Mouse (Mus musculus) spleen, adult 2 months (tissue): Measurements from ENCODE around the gene Lrp4.

Experiments used
- CTCF ChIP-seq: fragments of 200-500 bp; IDR thresholded peaks from 2 replicates; pipeline ENCODE4 v1.5.1; 2011; ENCODE audit warnings: mild to moderate bottlenecking, inconsistent platforms; ENCODE audit not compliant: insufficient read depth, insufficient read length, insufficient replicate concordance; ENCODE audit errors: extremely low read depth
- POLR2A ChIP-seq: fragments of 200-500 bp; IDR thresholded peaks from 2 replicates; pipeline ENCODE4 v1.6.1; 2011; ENCODE audit warnings: low read depth, low read length, inconsistent platforms

DNA sequence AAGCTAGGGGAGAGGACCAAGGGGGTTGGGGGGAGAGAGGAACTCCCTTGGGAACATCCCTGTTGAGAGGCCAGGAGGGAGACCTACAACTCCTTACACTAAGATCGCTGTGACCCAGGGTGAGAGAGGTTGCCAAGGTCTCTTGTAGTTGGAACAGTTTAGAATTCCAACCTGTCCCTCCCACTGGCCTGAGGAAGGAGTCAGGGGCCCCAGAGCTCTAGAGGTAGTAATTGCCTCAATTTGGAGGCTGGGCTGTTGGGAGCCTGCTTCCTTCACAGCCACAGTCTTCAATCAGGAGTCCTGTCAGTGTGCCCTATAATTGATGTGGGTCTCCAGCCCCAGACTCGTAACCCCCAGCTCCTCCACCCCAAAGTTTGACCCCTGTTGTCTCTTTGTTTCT is 4.9 kb downstream of the Lrp4 start:
- no peak for TF ChIP-seq CTCF
- no peak for TF ChIP-seq POLR2A
